Mouse (Mus musculus) MEL (cell line): ENCODE measurements around the gene Sec24c. TPM values are rescaled to one million over a fixed set of nuclear protein-coding genes. Genes with fewer than 3 reads are reported as not detected.

Source experiments
- DNase-seq: peaks from one replicate; pipeline ENCODE4 v3.0.0; 2011; ENCODE audit warnings: low read depth, low spot score
- H3K27ac ChIP-seq: 2 replicates; pipeline ENCODE4 v1.5.1; 2012; ENCODE audit warnings: low read depth, mild to moderate bottlenecking, control low read depth, low read length, moderate library complexity; ENCODE audit not compliant: control insufficient read depth
- H3K27me3 ChIP-seq, 2 experiments: fragments of 150-350 bp in 1 of 2; sonication (generic) in 1 of 2; 2 replicates each; pipeline ENCODE4 v1.6.1; 2012; ENCODE audit warnings: low read length in 2 of 2, mild to moderate bottlenecking in 2 of 2, improper control_type of control experiment in 1 of 2, moderate library complexity in 1 of 2; ENCODE audit not compliant: insufficient read depth in 2 of 2, control insufficient read depth in 1 of 2
- H3K36me3 ChIP-seq, 2 experiments: 2 replicates each; pipeline ENCODE4 v1.6.1; 2012 to 2014; ENCODE audit warnings: low read length in 2 of 2, improper control_type of control experiment in 1 of 2, inconsistent platforms in 1 of 2, mild to moderate bottlenecking in 1 of 2; ENCODE audit not compliant: insufficient read depth in 2 of 2, control insufficient read depth in 1 of 2
- H3K4me1 ChIP-seq, 2 experiments: fragments of 150-350 bp in 1 of 2; sonication (generic) in 1 of 2; 2 replicates each; pipeline ENCODE4 v1.6.1; 2012; ENCODE audit warnings: low read length in 2 of 2, improper control_type of control experiment in 1 of 2, mild to moderate bottlenecking in 1 of 2; ENCODE audit not compliant: insufficient read depth in 2 of 2, control insufficient read depth in 1 of 2
- H3K4me3 ChIP-seq, 2 experiments: fragments of 150-350 bp in 1 of 2; sonication (generic) in 1 of 2; 2 replicates each; pipeline ENCODE4 v1.5.1; 2012; ENCODE audit warnings: low read depth in 2 of 2, low read length in 2 of 2, mild to moderate bottlenecking in 2 of 2, moderate library complexity in 2 of 2, control low read depth in 1 of 2, improper control_type of control experiment in 1 of 2; ENCODE audit not compliant: control insufficient read depth in 1 of 2, insufficient read depth in 1 of 2
- H3K79me2 ChIP-seq: 2 replicates; pipeline ENCODE4 v1.6.1; 2012; ENCODE audit warnings: mild to moderate bottlenecking, low read length, moderate library complexity; ENCODE audit not compliant: control insufficient read depth, poor library complexity, insufficient read depth
- H3K9ac ChIP-seq: 2 replicates; pipeline ENCODE4 v1.6.1; 2012; ENCODE audit warnings: low read depth, mild to moderate bottlenecking, control low read depth, low read length, moderate library complexity; ENCODE audit not compliant: control insufficient read depth, poor library complexity, severe bottlenecking
- H3K9me3 ChIP-seq: fragments of 150-350 bp; sonication (generic); replicated peaks from 2 replicates; pipeline ENCODE4 v1.6.1; 2012; ENCODE audit warnings: mild to moderate bottlenecking, low read length, improper control_type of control experiment, moderate library complexity; ENCODE audit not compliant: insufficient read depth
- BHLHE40 ChIP-seq: IDR thresholded peaks from 2 replicates; pipeline ENCODE4 v1.6.1; 2012; ENCODE audit warnings: low read depth, mild to moderate bottlenecking, inconsistent platforms, low read length, improper control_type of control experiment, borderline replicate concordance
- CHD1 ChIP-seq: IDR thresholded peaks from 2 replicates; pipeline ENCODE4 v1.6.1; 2012; ENCODE audit warnings: low read depth, mild to moderate bottlenecking, inconsistent platforms, low read length, improper control_type of control experiment
- ETS1 ChIP-seq: IDR thresholded peaks from 2 replicates; pipeline ENCODE4 v1.6.1; 2012; ENCODE audit warnings: low read depth, mild to moderate bottlenecking, inconsistent platforms, low read length, improper control_type of control experiment, moderate library complexity
- GABPA ChIP-seq: IDR thresholded peaks from 2 replicates; pipeline ENCODE4 v1.6.1; 2012; ENCODE audit warnings: low read depth, mild to moderate bottlenecking, inconsistent platforms, low read length, improper control_type of control experiment, moderate library complexity
- GATA1 ChIP-seq: IDR thresholded peaks from 2 replicates; pipeline ENCODE4 v1.6.1; 2011; ENCODE audit warnings: low read depth, low read length, improper control_type of control experiment
- MAFK ChIP-seq: IDR thresholded peaks from 2 replicates; pipeline ENCODE4 v1.6.1; 2011; ENCODE audit warnings: low read depth, mild to moderate bottlenecking, low read length, improper control_type of control experiment, borderline replicate concordance
- MAX ChIP-seq: IDR thresholded peaks from 2 replicates; pipeline ENCODE4 v1.6.1; 2011; ENCODE audit warnings: low read length, improper control_type of control experiment
- MAZ ChIP-seq: IDR thresholded peaks from 2 replicates; pipeline ENCODE4 v1.6.1; 2012; ENCODE audit warnings: low read depth, mild to moderate bottlenecking, inconsistent platforms, low read length, improper control_type of control experiment
- MEF2A ChIP-seq: IDR thresholded peaks from 2 replicates; pipeline ENCODE4 v1.6.1; 2014; ENCODE audit warnings: low read depth, mild to moderate bottlenecking, inconsistent platforms, low read length, improper control_type of control experiment; ENCODE audit not compliant: poor library complexity, insufficient replicate concordance, severe bottlenecking; ENCODE audit errors: extremely low read depth
- MXI1 ChIP-seq: IDR thresholded peaks from 2 replicates; pipeline ENCODE4 v1.6.1; 2011; ENCODE audit warnings: mild to moderate bottlenecking, low read depth, low read length, improper control_type of control experiment
- MYB ChIP-seq: IDR thresholded peaks from 2 replicates; pipeline ENCODE4 v1.6.1; 2011; ENCODE audit warnings: mild to moderate bottlenecking, low read depth, low read length, improper control_type of control experiment
- MYC ChIP-seq: IDR thresholded peaks from 2 replicates; pipeline ENCODE4 v1.6.1; 2011; ENCODE audit warnings: low read depth, mild to moderate bottlenecking, low read length, improper control_type of control experiment, moderate library complexity
- NELFE ChIP-seq: IDR thresholded peaks from 2 replicates; pipeline ENCODE4 v1.6.1; 2011; ENCODE audit warnings: low read depth, low read length, improper control_type of control experiment
- NRF1 ChIP-seq: IDR thresholded peaks from 2 replicates; pipeline ENCODE4 v1.6.1; 2014; ENCODE audit warnings: low read depth, mild to moderate bottlenecking, inconsistent platforms, low read length, improper control_type of control experiment, moderate library complexity; ENCODE audit not compliant: poor library complexity, insufficient read depth, severe bottlenecking
- POLR2A ChIP-seq, 2 experiments: IDR thresholded peaks; 2 replicates each; pipeline ENCODE4 v1.6.1; 2011 to 2012; ENCODE audit warnings: low read length in 2 of 2, mild to moderate bottlenecking in 2 of 2, control low read depth in 1 of 2, improper control_type of control experiment in 1 of 2, low read depth in 1 of 2, moderate library complexity in 1 of 2; ENCODE audit not compliant: control insufficient read depth in 1 of 2, insufficient read depth in 1 of 2, poor library complexity in 1 of 2
- POLR2AphosphoS5 ChIP-seq: IDR thresholded peaks from 2 replicates; pipeline ENCODE4 v1.6.1; 2012; ENCODE audit warnings: low read depth, borderline replicate concordance, mild to moderate bottlenecking, inconsistent platforms, low read length, moderate library complexity, mixed read lengths
- RAD21 ChIP-seq: IDR thresholded peaks from 2 replicates; pipeline ENCODE4 v1.6.1; 2011; ENCODE audit warnings: mild to moderate bottlenecking, low read depth, low read length, improper control_type of control experiment
- RCOR1 ChIP-seq: IDR thresholded peaks from 2 replicates; pipeline ENCODE4 v1.6.1; 2012; ENCODE audit warnings: low read depth, mild to moderate bottlenecking, inconsistent platforms, low read length, improper control_type of control experiment
- SMC3 ChIP-seq: IDR thresholded peaks from 2 replicates; pipeline ENCODE4 v1.6.1; 2011; ENCODE audit warnings: low read depth, low read length, improper control_type of control experiment
- TAL1 ChIP-seq: IDR thresholded peaks from 2 replicates; pipeline ENCODE4 v1.6.1; 2012; ENCODE audit warnings: mild to moderate bottlenecking, inconsistent platforms, low read length, moderate library complexity, mixed read lengths
- TBP ChIP-seq: IDR thresholded peaks from 2 replicates; pipeline ENCODE4 v1.8.0; 2011; ENCODE audit warnings: low read depth, low read length, improper control_type of control experiment
- TCF12 ChIP-seq: IDR thresholded peaks from 2 replicates; pipeline ENCODE4 v1.6.1; 2014; ENCODE audit warnings: low read depth, mild to moderate bottlenecking, inconsistent platforms, low read length, improper control_type of control experiment, moderate library complexity
- UBTF ChIP-seq: IDR thresholded peaks from 2 replicates; pipeline ENCODE4 v1.6.1; 2012; ENCODE audit warnings: low read depth, mild to moderate bottlenecking, inconsistent platforms, low read length, improper control_type of control experiment, moderate library complexity, borderline replicate concordance; ENCODE audit not compliant: insufficient read depth
- USF1 ChIP-seq: IDR thresholded peaks from 2 replicates; pipeline ENCODE4 v1.6.1; 2014; ENCODE audit warnings: low read depth, mild to moderate bottlenecking, inconsistent platforms, low read length, improper control_type of control experiment, moderate library complexity
- USF2 ChIP-seq, 2 experiments: IDR thresholded peaks; 2 replicates each; pipeline ENCODE4 v1.6.1; 2011 to 2012; ENCODE audit warnings: improper control_type of control experiment in 2 of 2, low read length in 2 of 2, borderline replicate concordance in 1 of 2, inconsistent platforms in 1 of 2, low read depth in 1 of 2, mild to moderate bottlenecking in 1 of 2; ENCODE audit not compliant: insufficient read depth in 1 of 2
- ZMIZ1 ChIP-seq: IDR thresholded peaks from 2 replicates; pipeline ENCODE4 v1.6.1; 2012; ENCODE audit warnings: low read depth, mild to moderate bottlenecking, inconsistent platforms, low read length, improper control_type of control experiment, moderate library complexity
- ZNF384 ChIP-seq: IDR thresholded peaks from 2 replicates; pipeline ENCODE4 v1.6.1; 2012; ENCODE audit warnings: low read depth, mild to moderate bottlenecking, inconsistent platforms, low read length, improper control_type of control experiment
- polyA plus RNA-seq, 2 experiments: library from polyadenylated mRNA; stranded (reverse) in 1 of 2; unstranded in 1 of 2; fragments of >175 nt in 1 of 2; fragments of >200 nt in 1 of 2; gene quantifications; 2 replicates each; pipeline versions ENCODE4 v1.2.1 to v1.2.4; 2012; ENCODE audit warnings: low replicate concordance in 2 of 2, low read depth in 1 of 2; ENCODE audit not compliant: insufficient read length in 2 of 2, insufficient read depth in 1 of 2, missing spikeins in 1 of 2
- total RNA-seq: library from RNA; depleted of rRNA; stranded (reverse); fragments of 300-350 nt; gene quantifications from 2 replicates; pipeline ENCODE4 v1.2.3, GENCODE M21; 2012

The Sec24c gene
- total and polyA plus RNA-seq, 3 experiments = 83.9 to 263 (median 121) TPM

DNA sequence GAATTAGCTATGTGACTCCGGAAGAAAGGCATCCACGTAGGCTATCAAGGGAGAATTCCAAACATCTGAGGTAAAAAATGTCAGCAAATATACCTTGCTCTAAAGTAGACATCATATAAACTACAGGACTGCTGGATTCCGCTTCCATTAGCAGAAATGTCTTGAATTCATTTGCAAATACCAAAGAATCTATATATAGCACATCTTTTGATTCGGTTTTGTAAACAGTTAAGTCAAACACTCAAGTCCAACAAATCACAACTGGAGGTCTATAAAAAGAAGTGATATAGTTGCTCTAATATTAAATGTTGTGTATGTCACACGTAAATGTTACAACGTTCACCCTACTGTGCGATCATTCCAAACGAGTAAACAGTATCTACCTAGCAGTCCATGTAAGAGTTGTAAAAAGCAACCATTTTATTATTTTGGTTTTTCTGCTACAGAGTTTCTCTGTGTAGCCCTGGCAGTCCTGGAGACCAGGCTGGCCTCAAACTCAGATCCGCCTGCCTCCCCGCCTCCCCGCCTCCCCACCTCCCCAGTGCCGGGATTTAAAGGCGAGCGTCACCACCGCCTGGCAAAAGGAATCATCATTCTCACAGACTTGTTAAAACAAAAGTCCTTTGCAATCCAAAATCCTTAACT, 28.1 kb downstream of the Sec24c start:
- peak overlapping the region; percentile 93 for H3K9ac ChIP-seq
- H3K36me3 ChIP-seq = peaks cover 0 to 51% of the 10 kb centered on the region in 2 experiments; a peak in 3 of 4 replicates
- H3K4me3 ChIP-seq = peak overlapping the region; percentile 73 to 94
- H3K27me3 ChIP-seq = no peaks in the 10 kb centered on the region
- H3K4me1 ChIP-seq = peaks cover 20 to 28% of the 10 kb centered on the region in 2 experiments
- H3K9me3 ChIP-seq = no peaks in the 10 kb centered on the region
- peaks cover 39% of the 10 kb centered on the region for H3K79me2 ChIP-seq
- DNase-seq = peak; percentile 28
- no peak for TF ChIP-seq MAZ
- TF ChIP-seq MYB = no peak
- no peak for TF ChIP-seq NELFE
- TF ChIP-seq MXI1 = no peak
- no peak for TF ChIP-seq UBTF
- TF ChIP-seq USF1 = no peak
- TF ChIP-seq ZNF384 = no peak
- no peak for TF ChIP-seq USF2 (IDR thresholded peaks at IDR 0.05; ENCODE audit: borderline replicate concordance in 1 of 2, insufficient read depth in 1 of 2, low read depth in 1 of 2, low read length in 2 of 2)
- no peak for TF ChIP-seq RCOR1
- no peak for TF ChIP-seq TBP
- peak overlapping the region; percentile 72 for H3K27ac ChIP-seq

DNA sequence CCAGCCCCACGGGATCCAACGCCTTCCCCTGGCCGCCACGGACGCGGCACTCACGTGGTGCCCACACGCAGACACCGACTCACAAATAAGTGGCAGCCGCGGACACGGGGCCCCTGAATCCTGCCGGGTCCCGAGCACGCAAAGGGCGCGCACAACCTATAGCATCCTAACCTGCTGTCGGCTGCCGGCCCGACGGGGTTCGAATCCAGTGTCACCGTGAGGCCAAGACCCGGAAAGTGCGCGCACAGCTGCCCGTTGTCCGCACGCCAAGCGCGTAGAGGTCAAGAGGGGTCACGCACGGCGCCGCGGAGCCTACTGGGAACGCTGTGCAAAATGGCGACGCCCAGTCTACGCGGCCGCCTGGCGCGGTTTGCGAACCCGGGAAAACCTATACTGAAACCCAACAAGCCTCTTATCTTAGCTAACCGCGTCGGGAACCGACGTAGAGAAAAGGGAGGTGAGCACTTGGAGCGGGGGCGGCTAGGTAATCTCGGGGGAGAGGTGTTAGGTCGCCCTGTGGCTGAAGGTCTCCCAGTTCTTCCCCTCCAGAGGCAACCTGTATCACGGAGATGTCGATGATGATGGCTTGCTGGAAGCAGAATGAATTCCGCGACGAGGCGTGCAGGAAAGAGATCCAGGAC, 28.8 kb downstream of the Sec24c start, which contains the start of gene Chchd1:
TSS of gene Chchd1 (plus strand) at position 266 of the 641 bp plus-strand sequence.
- no peaks in the 10 kb centered on the region for H3K27me3 ChIP-seq
- H3K4me3 ChIP-seq = peak within 1 kb of the TSS; percentile 73 to 94
- peak within 1 kb of the TSS; percentile 93 for H3K9ac ChIP-seq
- peaks cover 40% of the 10 kb centered on the region for H3K79me2 ChIP-seq
- H3K9me3 ChIP-seq = no peaks in the 10 kb centered on the region
- peaks cover 19 to 25% of the 10 kb centered on the region in 2 experiments for H3K4me1 ChIP-seq
- DNase-seq = peak; percentile 90
- H3K36me3 ChIP-seq = peaks cover 0 to 45% of the 10 kb centered on the region in 2 experiments; a peak in 3 of 4 replicates
- peak within 1 kb of the TSS; percentile 92 for H3K27ac ChIP-seq
- no peak for TF ChIP-seq MAFK
- TF ChIP-seq BHLHE40 = no peak
- TF ChIP-seq TAL1 = no peak
- peak; percentile 87 for TF ChIP-seq MYC
- no peak for TF ChIP-seq GATA1
- TF ChIP-seq POLR2A (IDR thresholded peaks at IDR 0.05; ENCODE audit: control insufficient read depth in 1 of 2, insufficient read depth in 1 of 2, low read depth in 1 of 2, low read length in 2 of 2, poor library complexity in 1 of 2) = peak; percentile 89 to 93
- TF ChIP-seq GABPA = no peak
- TF ChIP-seq MAX = peak; percentile 81; the same call in 1 of the 2 replicates
- TF ChIP-seq MAZ = 0 out of 2 replicates have a peak, but pooled peaks have one; percentile 65
- no peak for TF ChIP-seq RAD21
- TF ChIP-seq CHD1 = peak; percentile 48; the same call in 1 of the 2 replicates
- no peak for TF ChIP-seq POLR2AphosphoS5
- TF ChIP-seq TBP = peak; percentile 71
- TF ChIP-seq TCF12 = peak; percentile 82
- TF ChIP-seq USF2 (IDR thresholded peaks at IDR 0.05; ENCODE audit: borderline replicate concordance in 1 of 2, insufficient read depth in 1 of 2, low read depth in 1 of 2, low read length in 2 of 2) = no peak
- TF ChIP-seq NRF1 = peak; percentile 58
- peak; percentile 91 for TF ChIP-seq NELFE
- TF ChIP-seq ZNF384 = no peak
- peak; percentile 87 for TF ChIP-seq ZMIZ1
- no peak for TF ChIP-seq MEF2A
- no peak for TF ChIP-seq SMC3
- TF ChIP-seq MXI1 = peak; percentile 95
- peak; percentile 40; the same call in 1 of the 2 replicates for TF ChIP-seq ETS1
- TF ChIP-seq MYB = 0 out of 2 replicates have a peak, but pooled peaks have one; percentile 41
